Comparison of ENCODE assay signal across 24 mouse cellular contexts in genomic region chr7:88254884-88255283, GRCm38 (mm10). TPM values are rescaled to one million over a fixed set of nuclear protein-coding genes. Genes with fewer than 3 reads are reported as not detected.
DNase-seq lines count a peak whose midpoint lies in the region; ATAC-seq and TF ChIP-seq lines count a peak whose summit lies in the region.
"Had no signal": no experiment of that assay in that cellular context is flagged by ENCODE, and none has a peak within 500 bp of the region (broad histone marks: within the 10 kb centered on the region; RNA-seq: fewer than 3 reads in every experiment).

No protein-coding gene starts in this region.

- peaks cover 0 to 2% of the 10 kb centered on the region in 2 experiments; a peak in 1 of 4 replicates for H3K36me3 ChIP-seq in MEL (ENCODE audit: control insufficient read depth in 1 of 2, insufficient read depth in 2 of 2, low read length in 2 of 2)
- H3K36me3 ChIP-seq in splenic B cell, adult 2 months (ENCODE audit: control insufficient read depth, insufficient read depth, low read length, poor library complexity, severe bottlenecking): no peaks in the 10 kb centered on the region
- H3K36me3 ChIP-seq in forebrain, embryonic 13.5 days (ENCODE audit: poor library complexity, severe bottlenecking): no peaks in the 10 kb centered on the region
- no peaks in the 10 kb centered on the region for H3K36me3 ChIP-seq in intestine, postnatal 0 days (ENCODE audit: control insufficient read depth, insufficient read depth)
- H3K36me3 ChIP-seq: embryonic facial prominence, embryonic 12.5 days; embryonic facial prominence, embryonic 15.5 days; forebrain, embryonic 15.5 days; G1E; hindbrain, embryonic 13.5 days; intestine, embryonic 15.5 days had no signal

- H3K4me2 ChIP-seq in forebrain, embryonic 13.5 days: no peak overlapping the region
- no peak overlapping the region for H3K4me2 ChIP-seq in intestine, postnatal 0 days (replicated peaks; ENCODE audit: low read depth)
- H3K4me2 ChIP-seq: embryonic facial prominence, embryonic 12.5 days; embryonic facial prominence, embryonic 15.5 days; forebrain, embryonic 15.5 days; heart, embryonic 11.5 days; hindbrain, embryonic 13.5 days; intestine, embryonic 15.5 days had no signal

- H3K27me3 ChIP-seq in MEL (ENCODE audit: control insufficient read depth in 1 of 2, insufficient read depth in 2 of 2, low read length in 2 of 2): peaks cover 0 to 1% of the 10 kb centered on the region in 2 experiments; a peak in 2 of 4 replicates
- H3K27me3 ChIP-seq in splenic B cell, adult 2 months (ENCODE audit: control insufficient read depth, insufficient read depth, low read length, poor library complexity, severe bottlenecking): no peaks in the 10 kb centered on the region
- H3K27me3 ChIP-seq in forebrain, embryonic 13.5 days: no peaks in the 10 kb centered on the region
- no peaks in the 10 kb centered on the region for H3K27me3 ChIP-seq in intestine, postnatal 0 days (replicated peaks; ENCODE audit: control insufficient read depth, insufficient read depth, low read length)
- H3K27me3 ChIP-seq: embryonic facial prominence, embryonic 12.5 days; embryonic facial prominence, embryonic 15.5 days; forebrain, embryonic 15.5 days; hindbrain, embryonic 13.5 days; intestine, embryonic 15.5 days had no signal

- TF ChIP-seq RAD21 in MEL (IDR thresholded peaks at IDR 0.05; ENCODE audit: low read depth, low read length): no peak

- no peaks in the 10 kb centered on the region for H3K79me2 ChIP-seq in MEL (ENCODE audit: control insufficient read depth, insufficient read depth, low read length, poor library complexity)

- H3K4me3 ChIP-seq in MEL (ENCODE audit: control insufficient read depth in 1 of 2, insufficient read depth in 1 of 2, low read depth in 2 of 2, low read length in 2 of 2): no peak overlapping the region
- no peak overlapping the region for H3K4me3 ChIP-seq in forebrain, embryonic 13.5 days
- no peak overlapping the region for H3K4me3 ChIP-seq in intestine, postnatal 0 days (ENCODE audit: low read depth, low read length)
- H3K4me3 ChIP-seq: embryonic facial prominence, embryonic 12.5 days; embryonic facial prominence, embryonic 15.5 days; forebrain, embryonic 15.5 days; hindbrain, embryonic 13.5 days; intestine, embryonic 15.5 days had no signal

- TF ChIP-seq EP300 in MEL (IDR thresholded peaks at IDR 0.05; ENCODE audit: low read depth in 1 of 2, low read length in 2 of 2): peak in 1 of 2 experiments; percentile 79; a peak in 2 of 4 replicates

- TF ChIP-seq POLR2A in MEL (IDR thresholded peaks at IDR 0.05; ENCODE audit: control insufficient read depth in 1 of 2, insufficient read depth in 1 of 2, low read depth in 1 of 2, low read length in 2 of 2, poor library complexity in 1 of 2): no peak

- no peak overlapping the region for H3K27ac ChIP-seq in MEL (ENCODE audit: control insufficient read depth, low read depth, low read length)
- no peak overlapping the region for H3K27ac ChIP-seq in forebrain, embryonic 13.5 days
- no peak overlapping the region for H3K27ac ChIP-seq in intestine, postnatal 0 days (ENCODE audit: low read depth, low read length)
- H3K27ac ChIP-seq: embryonic facial prominence, embryonic 12.5 days; embryonic facial prominence, embryonic 15.5 days; forebrain, embryonic 15.5 days; hindbrain, embryonic 13.5 days; intestine, embryonic 15.5 days had no signal

- peak; percentile 63 for DNase-seq in MEL (ENCODE audit: low read depth, low spot score)
- peak; percentile 62 for DNase-seq in splenic B cell, adult 2 months (ENCODE audit: low read depth, low spot score)
- DNase-seq: adrenal gland, adult 8-10 months; adrenal gland, postnatal 25 days; cerebellum, adult 11-12 months; cerebellum, adult 8-10 months; cerebellum, postnatal 10 days; cerebellum, postnatal 36 days; gastrocnemius, postnatal 10 days; gastrocnemius, postnatal 36 days; heart, adult 11 months had no signal

- H3K9me3 ChIP-seq in MEL (replicated peaks; ENCODE audit: insufficient read depth, low read length): no peaks in the 10 kb centered on the region
- no peaks in the 10 kb centered on the region for H3K9me3 ChIP-seq in forebrain, embryonic 13.5 days (replicated peaks)
- no peaks in the 10 kb centered on the region for H3K9me3 ChIP-seq in intestine, postnatal 0 days (ENCODE audit: control insufficient read depth)
- H3K9me3 ChIP-seq: embryonic facial prominence, embryonic 12.5 days; embryonic facial prominence, embryonic 15.5 days; forebrain, embryonic 15.5 days; hindbrain, embryonic 13.5 days; intestine, embryonic 15.5 days had no signal

- 0 out of 2 replicates have a peak, but pooled peaks have one; percentile 26 for ATAC-seq in granulocyte monocyte progenitor cell, adult 5-6 weeks (replicated peaks; ENCODE audit: poor library complexity, severe bottlenecking)
- ATAC-seq in forebrain, embryonic 13.5 days: no peak
- ATAC-seq in intestine, postnatal 0 days: no peak
- ATAC-seq in monocyte, adult 5-6 weeks (replicated peaks; ENCODE audit: insufficient number of reproducible peaks, low FRiP score, low TSS enrichment, poor library complexity, severe bottlenecking): no peak
- ATAC-seq: activated CD4-positive, CD25-positive, alpha-beta regulatory T cell, adult 4 months; forebrain, embryonic 15.5 days; hindbrain, embryonic 16.5 days; intestine, embryonic 15.5 days had no signal

- no peak overlapping the region for H3K9ac ChIP-seq in MEL (ENCODE audit: control insufficient read depth, low read depth, low read length, poor library complexity, severe bottlenecking)
- H3K9ac ChIP-seq in forebrain, embryonic 13.5 days: no peak overlapping the region
- H3K9ac ChIP-seq in intestine, postnatal 0 days (ENCODE audit: low read depth, low read length): no peak overlapping the region
- H3K9ac ChIP-seq: embryonic facial prominence, embryonic 12.5 days; embryonic facial prominence, embryonic 15.5 days; forebrain, embryonic 15.5 days; hindbrain, embryonic 13.5 days; intestine, embryonic 15.5 days had no signal

- peaks cover 0 to 2% of the 10 kb centered on the region in 2 experiments; a peak in 1 of 4 replicates for H3K4me1 ChIP-seq in MEL (ENCODE audit: control insufficient read depth in 1 of 2, insufficient read depth in 2 of 2, low read length in 2 of 2)
- H3K4me1 ChIP-seq in forebrain, embryonic 13.5 days: no peaks in the 10 kb centered on the region
- no peaks in the 10 kb centered on the region for H3K4me1 ChIP-seq in intestine, postnatal 0 days (replicated peaks; ENCODE audit: control insufficient read depth, insufficient read depth, low read length)
- H3K4me1 ChIP-seq: embryonic facial prominence, embryonic 12.5 days; embryonic facial prominence, embryonic 15.5 days; forebrain, embryonic 15.5 days; hindbrain, embryonic 13.5 days; intestine, embryonic 15.5 days had no signal

- TF ChIP-seq CTCF in MEL (IDR thresholded peaks at IDR 0.05 in 2 of 3, conservative IDR thresholded peaks at IDR 0.05 in 1 of 3; ENCODE audit: control insufficient read depth in 1 of 3, insufficient read depth in 1 of 3, low read depth in 2 of 3, low read length in 3 of 3, poor library complexity in 1 of 3, severe bottlenecking in 1 of 3): no peak
- TF ChIP-seq CTCF in intestine, postnatal 0 days (IDR thresholded peaks at IDR 0.05; ENCODE audit: low read depth): no peak

TF ChIP-seq in MEL, 35 proteins besides CTCF, POLR2A, EP300 and RAD21:
- TF ChIP-seq USF2 (IDR thresholded peaks at IDR 0.05; ENCODE audit: borderline replicate concordance in 1 of 2, insufficient read depth in 1 of 2, low read depth in 1 of 2, low read length in 2 of 2) (no peak), CHD1 (IDR thresholded peaks at IDR 0.05; ENCODE audit: low read depth, low read length) (no peak), MAFK (IDR thresholded peaks at IDR 0.05; ENCODE audit: borderline replicate concordance, low read depth, low read length) (0 out of 2 replicates have a peak, but pooled peaks have one; percentile 49), TBP (IDR thresholded peaks at IDR 0.05; ENCODE audit: low read depth, low read length) (no peak), ETS1 (IDR thresholded peaks at IDR 0.05; ENCODE audit: low read depth, low read length) (peak; percentile 55; the same call in 1 of the 2 replicates), E2F4 (IDR thresholded peaks at IDR 0.05; ENCODE audit: borderline replicate concordance, low read depth, low read length) (no peak), POLR2AphosphoS5 (IDR thresholded peaks at IDR 0.05; ENCODE audit: borderline replicate concordance, low read depth, low read length) (no peak), KAT2A (conservative IDR thresholded peaks at IDR 0.05; ENCODE audit: low read depth, low read length) (no peak), MYC (IDR thresholded peaks at IDR 0.05; ENCODE audit: low read depth, low read length) (no peak)

RNA-seq across cellular contexts. Expression of gene Ctsc, which starts 23.0 kb away (rescaled TPM):
- total RNA-seq in MEL (2012; rRNA removed): 50.7 and 59.1 TPM in 2 replicates
- 10 to 100 TPM in 1 of 2 experiments, not detected in 1; 51.4 TPM for polyA plus RNA-seq in MEL (2012; ENCODE audit: insufficient read depth in 1 of 2, insufficient read length in 2 of 2, low read depth in 1 of 2, low replicate concordance in 2 of 2, missing spikeins in 1 of 2)
- total RNA-seq in granulocyte monocyte progenitor cell, adult 5-6 weeks (2014; fragmentation: Nextera tagmentation): 64.1 and 67.9 TPM in 2 replicates
- 98.4 and 99.9 TPM in 2 replicates for total RNA-seq in granulocyte monocyte progenitor cell, adult 5-6 weeks (2017)
- polyA plus RNA-seq in forebrain, embryonic 13.5 days (2015; fragmentation: Nextera tagmentation; extraction: Ambion mirVana): 10.1 and 11.2 TPM in 2 replicates
- polyA plus RNA-seq in intestine, postnatal 0 days (2015; fragmentation: Nextera tagmentation; extraction: Ambion mirVana): 48.9 and 49.3 TPM in 2 replicates
- total RNA-seq in monocyte, adult 5-6 weeks (2017): 248 to 277 TPM (median 251 TPM) in 3 replicates
- polyA plus RNA-seq: G1E had no signal
